Mouse (Mus musculus) spleen, postnatal 0 days (tissue): ENCODE data around the gene Kcnd3. TPM values are rescaled to one million over a fixed set of nuclear protein-coding genes. Genes with fewer than 3 reads are reported as not detected.

ENCODE experiments used
- polyA plus RNA-seq: library from polyadenylated mRNA; unstranded; fragments of >200 nt; fragmentation: Nextera tagmentation; extraction: Ambion mirVana; gene quantifications from 2 replicates; pipeline ENCODE4 v1.2.1, GENCODE M21; 2015

Gene Kcnd3
- polyA plus RNA-seq, result 0.28 and 0.61 TPM in 2 replicates

DNA sequence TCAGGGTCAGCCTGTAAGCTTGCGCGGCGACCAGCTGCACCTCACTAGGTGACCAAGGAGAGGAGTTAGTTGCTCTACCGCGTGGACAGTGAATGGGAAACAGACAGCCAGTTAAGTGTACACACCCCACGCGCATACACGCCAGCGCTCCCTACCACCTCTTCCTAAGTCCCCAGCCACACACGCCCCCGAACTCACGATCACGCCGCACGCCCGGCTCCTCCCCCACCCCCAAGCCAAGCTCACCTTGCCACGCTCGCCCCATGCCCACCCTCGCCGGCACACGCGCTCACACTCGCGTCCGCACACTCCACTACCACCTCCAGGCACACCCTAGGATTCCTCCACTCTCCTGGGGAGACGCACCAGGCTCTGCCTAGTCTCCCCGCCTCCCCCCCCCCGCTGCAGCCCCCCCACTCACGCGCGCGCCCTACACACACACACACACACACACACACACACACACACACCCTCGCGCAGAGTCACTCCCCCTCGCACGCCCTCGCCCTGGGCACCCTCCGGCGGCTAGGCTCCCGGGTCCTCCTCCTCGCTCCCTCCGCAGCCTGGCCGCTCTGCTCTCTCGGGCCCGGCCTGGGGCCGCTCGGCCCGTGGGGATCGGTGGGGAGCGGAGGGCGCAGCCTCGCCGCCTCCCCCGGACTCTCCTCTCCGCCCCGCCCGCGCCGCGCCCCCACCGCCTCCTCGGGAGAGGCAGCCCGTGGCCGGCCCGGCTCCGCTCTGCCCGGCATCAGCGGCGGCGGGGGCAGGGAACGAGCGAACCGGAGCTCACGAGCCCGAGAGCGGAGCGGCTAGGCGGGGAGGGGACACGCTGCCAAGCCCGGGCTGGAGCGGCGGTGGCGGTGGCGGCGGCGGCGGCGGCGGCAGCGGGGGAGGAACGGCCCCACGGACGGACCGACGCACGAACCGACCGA lies at the start of gene Kcnd3:
Gene Kcnd3 (plus strand): TSS at position 704 of the 929 bp plus-strand sequence.

DNA sequence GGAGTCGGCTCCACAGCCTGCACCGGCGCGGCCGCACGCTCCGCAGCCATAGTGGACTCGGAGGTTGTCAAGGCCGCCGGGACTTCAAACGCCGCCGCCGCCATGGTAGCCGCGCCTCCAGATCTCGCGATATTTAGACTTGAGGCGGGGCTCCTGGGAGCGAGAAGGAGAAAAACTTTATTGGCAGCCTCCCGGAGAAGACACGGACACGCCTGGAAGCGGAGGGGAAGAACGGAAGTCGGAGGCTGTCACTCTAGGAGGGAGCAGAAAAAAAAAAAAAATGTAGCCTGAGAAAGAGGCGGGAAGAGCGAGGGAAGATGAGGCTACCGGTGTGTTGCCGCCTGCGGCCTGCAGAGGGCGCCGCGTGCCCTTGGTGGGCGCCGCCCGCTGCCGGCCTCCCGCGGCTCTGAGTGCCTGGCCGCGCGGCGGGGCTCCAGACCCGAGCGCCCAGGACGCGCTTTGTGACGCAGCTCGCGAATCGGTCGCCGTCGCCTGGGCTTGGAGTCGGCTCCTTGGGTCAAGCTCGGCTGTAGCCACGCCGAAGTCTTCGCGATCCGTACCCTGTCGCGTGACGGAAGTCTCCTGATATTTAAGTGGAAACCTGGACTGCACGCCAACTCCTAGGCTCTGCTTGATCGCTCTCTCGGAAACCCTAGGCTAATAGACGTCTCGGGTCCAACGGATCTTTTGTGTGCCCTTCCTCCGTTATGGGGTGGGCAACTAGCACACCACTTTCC lies 235.4 kb downstream of the Kcnd3 start, which contains the start of gene Ddx20:
Gene Ddx20 (minus strand): TSS at position 251 of the 737 bp plus-strand sequence.

DNA sequence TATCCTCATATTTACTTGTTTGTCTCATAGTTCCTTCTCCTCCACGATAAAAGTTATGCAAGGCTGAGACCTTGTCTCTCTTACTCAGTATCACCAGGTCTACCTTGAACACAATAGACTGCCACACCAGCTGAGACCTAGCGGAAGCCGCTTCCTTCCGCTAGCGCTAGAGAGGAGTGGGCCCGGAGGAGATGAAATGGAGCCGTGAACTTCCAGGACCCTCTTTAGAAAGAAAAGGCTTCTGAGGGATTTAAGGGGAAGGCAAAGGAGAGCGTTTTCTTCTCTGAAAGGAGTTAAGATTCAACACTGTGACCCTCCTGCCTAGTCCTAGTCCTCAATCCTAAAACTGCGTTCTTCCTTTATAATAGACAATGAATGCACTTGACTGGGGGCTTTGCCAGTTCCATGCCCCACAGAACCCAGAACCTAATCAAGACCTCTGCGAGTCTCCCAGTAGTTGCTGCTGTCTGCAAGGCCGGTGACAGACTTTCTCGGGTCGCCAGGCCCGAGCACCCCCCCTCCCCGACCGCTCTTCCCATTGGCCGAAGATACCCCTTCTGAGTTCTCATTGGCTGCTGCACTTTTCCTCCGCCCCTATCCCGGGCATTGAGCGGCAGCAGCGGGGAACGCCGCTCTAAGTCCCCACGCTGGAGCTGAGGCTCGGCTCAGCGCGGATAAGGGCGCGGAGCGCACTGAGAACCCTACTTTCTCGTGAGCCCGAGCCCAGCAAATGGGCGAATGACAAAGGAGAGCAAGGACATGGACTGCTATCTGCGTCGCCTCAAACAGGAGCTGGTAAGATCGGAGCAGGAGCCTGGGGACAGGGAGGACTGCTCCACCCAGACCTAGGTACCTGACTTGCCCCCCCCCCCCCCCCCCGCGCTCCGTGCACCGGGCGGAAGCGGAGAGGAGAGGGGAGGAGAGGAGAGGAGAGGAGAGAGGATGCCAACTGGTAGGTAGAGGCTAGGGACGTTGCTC lies 252.2 kb downstream of the Kcnd3 start, which contains the start of gene Inka2:
Gene Inka2 (plus strand): TSS at position 569 of the 978 bp plus-strand sequence.

Other genes with a start within 250 kb of the Kcnd3 start
- gene Ddx20, start 235.2 kb downstream of the Kcnd3 start, polyA plus RNA-seq, result 19.1 and 21.1 TPM in 2 replicates